Mouse (Mus musculus): ENCODE data around the gene Nxn.

DNA sequence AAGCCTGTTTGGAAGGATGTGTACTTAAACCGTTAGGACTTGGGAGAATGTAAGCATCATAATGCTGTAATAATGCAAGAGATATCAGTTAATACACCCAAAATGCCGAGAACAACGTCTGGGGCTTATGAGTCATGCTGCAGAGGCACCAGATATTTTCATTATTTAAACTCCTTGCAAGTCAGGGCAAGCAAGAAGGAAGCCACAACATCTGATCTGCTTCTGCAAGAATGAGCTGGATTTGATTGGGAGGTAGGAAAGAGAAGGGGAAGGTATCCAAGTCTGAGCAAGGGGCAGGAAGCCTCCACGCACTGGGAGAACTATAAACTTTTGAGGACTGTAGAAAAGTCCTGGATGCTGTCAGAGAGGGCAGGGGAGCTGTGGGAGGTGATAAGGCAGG is 86.1 kb downstream of the Nxn start:
- TF ChIP-seq CTCF (IDR thresholded peaks at IDR 0.05; ENCODE audit: low read depth): no peak
- TF ChIP-seq EP300 (IDR thresholded peaks at IDR 0.05; ENCODE audit: low read depth): no peak

Measured in heart, postnatal 0 days (tissue).